Mouse (Mus musculus) kidney, adult 2 months (tissue): ENCODE results near the gene Cacng2. TPM values are rescaled to one million over a fixed set of nuclear protein-coding genes. Genes with fewer than 3 reads are reported as not detected.

ENCODE experiments used
- DNase-seq: peaks from one replicate; pipeline ENCODE4 v3.0.0; 2021
- H3K27ac ChIP-seq: fragments of 200-500 bp; 2 replicates; pipeline ENCODE4 v1.5.1; 2012; ENCODE audit warnings: low read depth, low read length, control low read depth, inconsistent platforms; ENCODE audit not compliant: insufficient read depth
- H3K27me3 ChIP-seq: fragments of 200-500 bp; replicated peaks from 2 replicates; pipeline ENCODE4 v1.6.1; 2012; ENCODE audit warnings: mild to moderate bottlenecking, moderate library complexity, low read length, inconsistent platforms; ENCODE audit not compliant: control insufficient read depth, insufficient read depth
- H3K36me3 ChIP-seq: fragments of 200-500 bp; 2 replicates; pipeline ENCODE4 v1.6.1; 2012; ENCODE audit warnings: mild to moderate bottlenecking, moderate library complexity, low read length, inconsistent platforms; ENCODE audit not compliant: control insufficient read depth, insufficient read depth
- H3K4me1 ChIP-seq: fragments of 200-500 bp; 2 replicates; pipeline ENCODE4 v1.6.1; 2011; ENCODE audit warnings: low read length; ENCODE audit not compliant: control insufficient read depth, insufficient read depth
- H3K4me3 ChIP-seq: fragments of 200-500 bp; 2 replicates; pipeline ENCODE4 v1.5.1; 2011; ENCODE audit warnings: mild to moderate bottlenecking, low read depth, low read length, control low read depth; ENCODE audit not compliant: insufficient read depth
- CTCF ChIP-seq: fragments of 200-500 bp; conservative IDR thresholded peaks from 2 replicates; pipeline ENCODE4 v1.5.1; 2011; ENCODE audit warnings: low read depth, mild to moderate bottlenecking, control low read depth, low read length, moderate library complexity, mixed read lengths; ENCODE audit not compliant: insufficient read depth, insufficient read length
- POLR2A ChIP-seq: fragments of 200-500 bp; IDR thresholded peaks from one replicate; pipeline ENCODE4 v1.6.1; 2011; ENCODE audit warnings: low read depth, low read length, control low read depth
- WGBS: fragments of 180-500 bp; shearing (Covaris S2); methylation state at CpG from one replicate; pipeline ENCODE4 v1.1.7; 2018; 5-methylcytosine and 5-hydroxymethylcytosine counted together
- polyA plus RNA-seq: library from polyadenylated mRNA; depleted of rRNA; stranded (reverse); fragments of >200 nt; gene quantifications from 2 replicates; pipeline ENCODE4 v1.2.3, GENCODE M21; 2012

The Cacng2 gene
- polyA plus RNA-seq, 1 experiment: 0.02 TPM

- Histone ChIP-seq H3K4me1 (no peaks in the 10 kb centered on the region), H3K4me3 (no peak overlapping the region), H3K27me3 (no peaks in the 10 kb centered on the region), H3K27ac (no peak overlapping the region), H3K36me3 (no peaks in the 10 kb centered on the region)
- 63% methylated on average over 7 of the region's 7 CpGs for WGBS
- TF ChIP-seq POLR2A: no peak
- no peak for TF ChIP-seq CTCF
- DNase-seq: no peak
These were observed 74.0 kb downstream of the Cacng2 start for GRCm38 (mm10) chr15:78045842-78046241.

GRCm38 (mm10) chr15:78045314-78045713 lies 74.5 kb downstream of the Cacng2 start:
- no peak for DNase-seq
- TF ChIP-seq CTCF (no peak), POLR2A (no peak)
- 68% methylated on average over 7 of the region's 7 CpGs for WGBS

GRCm38 (mm10) chr15:78044826-78045225 lies 75.0 kb downstream of the Cacng2 start:
- 66% methylated on average over 6 of the region's 6 CpGs for WGBS
- no peak overlapping the region for H3K27ac ChIP-seq
- no peak overlapping the region for H3K4me3 ChIP-seq
- no peaks in the 10 kb centered on the region for H3K4me1 ChIP-seq
- H3K36me3 ChIP-seq: no peaks in the 10 kb centered on the region
- TF ChIP-seq CTCF (no peak), POLR2A (no peak)
- no peaks in the 10 kb centered on the region for H3K27me3 ChIP-seq
- DNase-seq: no peak

More at GRCm38 (mm10) chr15:78045314-78045713, 74.5 kb downstream of the Cacng2 start:
- no peak overlapping the region for H3K4me3 ChIP-seq
- H3K27me3 ChIP-seq: no peaks in the 10 kb centered on the region
- no peaks in the 10 kb centered on the region for H3K4me1 ChIP-seq
- no peaks in the 10 kb centered on the region for H3K36me3 ChIP-seq
- no peak overlapping the region for H3K27ac ChIP-seq

- no peaks in the 10 kb centered on the region for H3K36me3 ChIP-seq
- H3K27me3 ChIP-seq: no peaks in the 10 kb centered on the region
- 86% methylated on average over 8 of the region's 8 CpGs for WGBS
- no peak for DNase-seq
- no peak overlapping the region for H3K4me3 ChIP-seq
- no peaks in the 10 kb centered on the region for H3K4me1 ChIP-seq
- no peak overlapping the region for H3K27ac ChIP-seq
- TF ChIP-seq CTCF (no peak), POLR2A (no peak)
These were observed 77.1 kb downstream of the Cacng2 start for GRCm38 (mm10) chr15:78042706-78043105.

- Histone ChIP-seq H3K27me3 (no peaks in the 10 kb centered on the region), H3K27ac (no peak overlapping the region), H3K4me3 (no peak overlapping the region), H3K36me3 (no peaks in the 10 kb centered on the region), H3K4me1 (no peaks in the 10 kb centered on the region)
- 83% methylated on average over 10 of the region's 10 CpGs for WGBS
- TF ChIP-seq POLR2A (no peak), CTCF (no peak)
- no peak for DNase-seq
These were observed 82.2 kb downstream of the Cacng2 start for GRCm38 (mm10) chr15:78037626-78038025.

GRCm38 (mm10) chr15:78036586-78036985 lies 83.2 kb downstream of the Cacng2 start:
- TF ChIP-seq CTCF (no peak), POLR2A (no peak)
- 58% methylated on average over 2 of the region's 2 CpGs for WGBS

GRCm38 (mm10) chr15:78029938-78030337 lies 89.9 kb downstream of the Cacng2 start:
- no peak for DNase-seq
- H3K36me3 ChIP-seq: no peaks in the 10 kb centered on the region
- no peaks in the 10 kb centered on the region for H3K4me1 ChIP-seq
- 73% methylated on average over 8 of the region's 8 CpGs for WGBS
- no peak overlapping the region for H3K27ac ChIP-seq
- TF ChIP-seq POLR2A (no peak), CTCF (no peak)
- no peak overlapping the region for H3K4me3 ChIP-seq
- no peaks in the 10 kb centered on the region for H3K27me3 ChIP-seq

More at GRCm38 (mm10) chr15:78036586-78036985, 83.2 kb downstream of the Cacng2 start:
- no peak for DNase-seq
- H3K4me1 ChIP-seq: no peaks in the 10 kb centered on the region
- H3K27ac ChIP-seq: no peak overlapping the region
- no peak overlapping the region for H3K4me3 ChIP-seq
- no peaks in the 10 kb centered on the region for H3K27me3 ChIP-seq
- no peaks in the 10 kb centered on the region for H3K36me3 ChIP-seq
